Mouse (Mus musculus): Measurements from ENCODE around the gene Chil4. TPM values are rescaled to one million over a fixed set of nuclear protein-coding genes. Genes with fewer than 3 reads are reported as not detected.
"Not testable (repeated sequence)": the region's sequence is repeated elsewhere in the genome, so short reads cannot be mapped to it uniquely, and the experiment has no call there.

Chil4 gene
- polyA plus RNA-seq, 1 experiment from 2014 or later: not detected

- not testable (repeated sequence) for H3K9me3 ChIP-seq (replicated peaks); DNase-seq; ATAC-seq (ENCODE audit: low read depth); H3K4me1 ChIP-seq (replicated peaks); H3K4me2 ChIP-seq; H3K27ac ChIP-seq; H3K9ac ChIP-seq; H3K36me3 ChIP-seq; H3K4me3 ChIP-seq (replicated peaks); H3K27me3 ChIP-seq
- 59% methylated on average over 4 of the region's 4 CpGs for WGBS (ENCODE audit: insufficient replicate concordance)
Measured at GRCm38 (mm10) chr3:106218284-106218954, 888 bp downstream of the Chil4 start.

- not testable (repeated sequence) for H3K36me3 ChIP-seq; H3K4me3 ChIP-seq (replicated peaks); H3K4me1 ChIP-seq (replicated peaks); DNase-seq; H3K27me3 ChIP-seq; H3K9ac ChIP-seq; H3K27ac ChIP-seq; H3K9me3 ChIP-seq (replicated peaks); ATAC-seq (ENCODE audit: low read depth); H3K4me2 ChIP-seq
- 33% methylated on average over 1 of the region's 1 CpGs for WGBS (ENCODE audit: insufficient replicate concordance)
Measured at GRCm38 (mm10) chr3:106198030-106198429, 21.3 kb downstream of the Chil4 start.

- H3K27ac ChIP-seq; H3K9me3 ChIP-seq (replicated peaks); ATAC-seq (ENCODE audit: low read depth); DNase-seq; H3K4me1 ChIP-seq (replicated peaks); H3K36me3 ChIP-seq; H3K4me3 ChIP-seq (replicated peaks); H3K9ac ChIP-seq; H3K27me3 ChIP-seq; H3K4me2 ChIP-seq: not testable (repeated sequence)
- WGBS (ENCODE audit: insufficient replicate concordance): 43% methylated on average over 2 of the region's 2 CpGs
Measured at GRCm38 (mm10) chr3:106197246-106197645, 22.1 kb downstream of the Chil4 start.

DNA sequence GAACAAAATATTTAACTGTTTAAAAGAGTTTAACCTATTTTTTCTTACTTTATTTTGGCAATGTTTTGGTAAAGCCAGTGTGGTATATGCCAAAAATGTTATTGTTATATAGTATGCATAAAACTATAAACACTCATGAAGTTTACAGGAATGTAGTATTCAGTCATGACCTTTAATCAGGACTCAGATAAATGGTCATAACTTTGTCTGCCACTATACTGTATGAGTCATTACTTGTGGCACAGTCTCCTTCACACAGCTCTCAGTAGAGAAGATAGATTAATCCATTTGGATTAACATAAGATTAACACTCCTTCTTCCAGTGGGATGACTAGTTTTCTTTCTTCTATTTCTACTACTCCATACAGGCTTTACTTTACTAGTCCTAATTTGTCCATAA, 23.0 kb downstream of the Chil4 start:
- H3K27ac ChIP-seq: no peak overlapping the region

DNA sequence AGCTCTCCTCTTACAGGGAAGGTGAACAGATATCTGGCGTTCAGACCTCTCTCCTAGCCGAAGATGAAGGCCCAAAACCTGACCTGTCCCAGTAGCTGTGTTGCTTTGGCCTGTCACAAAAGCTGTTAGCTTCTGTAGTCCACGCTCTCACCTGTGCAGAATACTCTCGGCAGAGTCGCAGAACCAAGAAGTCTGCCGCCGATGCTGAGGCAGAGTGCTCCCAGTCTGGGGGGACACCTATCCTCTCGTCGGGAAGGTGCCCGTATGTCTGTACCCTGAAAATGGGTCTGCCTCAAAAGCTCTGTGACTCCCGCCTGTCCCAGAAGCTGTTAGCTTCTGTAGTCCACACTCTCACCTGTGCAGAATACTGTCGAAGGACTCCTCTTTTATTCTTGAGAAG, 23.8 kb downstream of the Chil4 start:
- Histone ChIP-seq H3K27ac (no peak overlapping the region), H3K27me3 (no peaks in the 10 kb centered on the region), H3K9me3 (replicated peaks) (peaks cover 8% of the 10 kb centered on the region; the same call in 1 of the 2 replicates), H3K9ac (no peak overlapping the region), H3K4me3 (replicated peaks) (no peak overlapping the region), H3K4me2 (no peak overlapping the region), H3K4me1 (replicated peaks) (no peaks in the 10 kb centered on the region), H3K36me3 (no peaks in the 10 kb centered on the region)
- ATAC-seq (ENCODE audit: low read depth) (no peak), DNase-seq (no peak)
- WGBS (ENCODE audit: insufficient replicate concordance): 74% methylated on average over 12 of the region's 12 CpGs

More for the DNA sequence above, 23.0 kb downstream of the Chil4 start:
- Histone ChIP-seq H3K4me3 (replicated peaks) (no peak overlapping the region), H3K9me3 (replicated peaks) (peaks cover 8% of the 10 kb centered on the region; the same call in 1 of the 2 replicates), H3K4me1 (replicated peaks) (no peaks in the 10 kb centered on the region), H3K4me2 (no peak overlapping the region), H3K36me3 (no peaks in the 10 kb centered on the region), H3K9ac (no peak overlapping the region), H3K27me3 (no peaks in the 10 kb centered on the region)
- ATAC-seq (ENCODE audit: low read depth) (no peak), DNase-seq (no peak)

- ATAC-seq (ENCODE audit: low read depth) (no peak), DNase-seq (no peak)
- H3K27ac ChIP-seq: no peak overlapping the region
- no peak overlapping the region for H3K9ac ChIP-seq
- H3K4me1 ChIP-seq (replicated peaks): no peaks in the 10 kb centered on the region
- H3K4me3 ChIP-seq (replicated peaks): no peak overlapping the region
- WGBS (ENCODE audit: insufficient replicate concordance): 50% methylated on average over 2 of the region's 2 CpGs
- no peaks in the 10 kb centered on the region for H3K36me3 ChIP-seq
- H3K4me2 ChIP-seq: no peak overlapping the region
- H3K9me3 ChIP-seq (replicated peaks): peaks cover 29% of the 10 kb centered on the region
- no peaks in the 10 kb centered on the region for H3K27me3 ChIP-seq
Measured at GRCm38 (mm10) chr3:106187991-106188390, 31.3 kb downstream of the Chil4 start.

DNA sequence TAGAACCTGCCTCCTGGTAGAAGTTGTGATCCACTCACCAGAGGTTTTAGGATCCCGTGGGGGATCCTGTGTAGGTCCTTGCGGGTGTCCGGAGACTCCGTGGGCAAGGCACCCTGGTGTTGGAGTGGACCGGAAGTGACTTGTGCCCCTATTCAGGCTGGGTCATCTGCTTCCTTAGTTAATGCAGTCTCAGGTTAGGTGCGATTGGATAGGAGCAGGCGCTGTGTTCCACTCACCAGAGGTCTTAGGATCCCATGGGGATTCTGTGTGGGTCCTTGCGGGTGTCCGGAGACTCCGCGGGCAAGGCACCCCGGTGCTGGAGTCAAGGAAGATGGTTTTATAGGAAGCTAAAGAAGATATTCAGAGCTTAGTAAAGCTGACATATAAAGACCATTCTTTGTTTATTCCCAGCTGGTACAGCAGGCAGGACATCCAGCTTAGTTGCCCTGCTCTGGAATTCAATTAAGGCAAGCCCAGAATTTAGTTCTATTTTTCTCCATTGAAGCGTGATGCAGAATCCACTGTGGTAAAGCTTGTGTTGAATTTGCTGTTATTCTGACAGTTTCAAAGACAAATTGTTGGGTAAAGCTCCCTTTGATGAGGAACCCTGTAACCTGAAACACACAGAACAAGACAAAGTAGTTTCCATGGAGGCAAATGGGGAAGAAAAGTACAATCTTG, 41.7 kb downstream of the Chil4 start:
- Histone ChIP-seq H3K9ac (no peak overlapping the region), H3K4me3 (replicated peaks) (no peak overlapping the region), H3K27ac (no peak overlapping the region), H3K36me3 (no peaks in the 10 kb centered on the region), H3K27me3 (no peaks in the 10 kb centered on the region), H3K9me3 (replicated peaks) (peaks cover 17% of the 10 kb centered on the region), H3K4me2 (no peak overlapping the region), H3K4me1 (replicated peaks) (no peaks in the 10 kb centered on the region)
- no peak for DNase-seq
- 71% methylated on average over 13 of the region's 13 CpGs for WGBS (ENCODE audit: insufficient replicate concordance)
- ATAC-seq (ENCODE audit: low read depth): no peak

DNA sequence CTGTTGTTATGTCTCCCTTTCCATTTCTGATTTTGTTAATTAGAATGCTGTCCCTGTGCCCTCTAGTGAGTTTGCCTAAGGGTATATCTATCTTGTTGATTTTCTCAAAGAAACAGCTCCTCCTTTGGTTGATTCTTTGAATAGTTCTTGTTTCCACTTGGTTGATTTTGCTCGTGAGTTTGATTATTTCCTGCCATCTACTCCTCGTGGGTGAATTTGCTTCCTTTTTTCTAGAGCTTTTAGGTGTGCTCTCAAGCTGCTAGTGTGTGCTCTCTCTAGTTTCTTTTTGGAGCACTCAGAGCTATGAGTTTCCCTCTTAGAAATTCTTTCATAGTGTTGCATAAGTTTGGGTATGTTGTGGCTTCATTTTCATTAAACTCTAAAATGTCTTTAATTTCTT, 44.3 kb downstream of the Chil4 start:
- H3K36me3 ChIP-seq; H3K4me3 ChIP-seq (replicated peaks); H3K27ac ChIP-seq; DNase-seq; H3K4me2 ChIP-seq; H3K27me3 ChIP-seq; H3K9ac ChIP-seq; ATAC-seq (ENCODE audit: low read depth); H3K4me1 ChIP-seq (replicated peaks): not testable (repeated sequence)
- WGBS (ENCODE audit: insufficient replicate concordance): 28% methylated on average over 2 of the region's 2 CpGs
- peaks cover 15% of the 10 kb centered on the region for H3K9me3 ChIP-seq (replicated peaks)

DNA sequence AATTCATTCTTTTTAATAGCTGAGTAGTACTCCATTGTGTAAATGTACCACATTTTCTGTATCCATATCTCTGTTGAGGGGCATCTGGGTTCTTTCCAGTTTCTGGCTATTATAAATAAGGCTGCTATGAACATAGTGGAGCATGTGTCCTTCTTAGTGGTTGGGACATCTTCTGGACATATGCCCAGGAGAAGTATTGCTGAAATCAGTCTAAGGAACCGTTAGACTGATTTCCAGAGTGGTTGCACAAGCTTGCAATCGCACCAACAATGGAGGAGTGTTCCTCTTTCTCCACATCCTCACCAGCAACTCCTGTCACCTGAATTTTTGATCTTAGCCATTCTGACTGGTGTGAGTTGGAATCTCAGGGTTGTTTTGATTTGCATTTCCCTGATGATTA, 46.8 kb downstream of the Chil4 start:
- not testable (repeated sequence) for H3K27ac ChIP-seq; ATAC-seq (ENCODE audit: low read depth); H3K9ac ChIP-seq; DNase-seq; H3K4me2 ChIP-seq; H3K36me3 ChIP-seq; H3K4me1 ChIP-seq (replicated peaks); H3K4me3 ChIP-seq (replicated peaks); H3K27me3 ChIP-seq
- H3K9me3 ChIP-seq (replicated peaks): peaks cover 10% of the 10 kb centered on the region
- WGBS (ENCODE audit: insufficient replicate concordance): 37% methylated on average over 2 of the region's 2 CpGs

GRCm38 (mm10) chr3:106171135-106171731, 48.1 kb downstream of the Chil4 start:
- WGBS (ENCODE audit: insufficient replicate concordance): 65% methylated on average over 1 of the region's 1 CpGs
- peaks cover 5% of the 10 kb centered on the region; the same call in 1 of the 2 replicates for H3K9me3 ChIP-seq (replicated peaks)
- H3K9ac ChIP-seq: no peak overlapping the region
- H3K4me1 ChIP-seq (replicated peaks): no peaks in the 10 kb centered on the region
- no peaks in the 10 kb centered on the region for H3K27me3 ChIP-seq
- H3K4me2 ChIP-seq: no peak overlapping the region
- no peak overlapping the region for H3K4me3 ChIP-seq (replicated peaks)
- no peak for DNase-seq
- H3K27ac ChIP-seq: no peak overlapping the region
- ATAC-seq (ENCODE audit: low read depth): no peak
- no peaks in the 10 kb centered on the region for H3K36me3 ChIP-seq

- Histone ChIP-seq H3K4me2 (no peak overlapping the region), H3K4me1 (replicated peaks) (no peaks in the 10 kb centered on the region), H3K9ac (no peak overlapping the region), H3K36me3 (no peaks in the 10 kb centered on the region), H3K27me3 (no peaks in the 10 kb centered on the region), H3K4me3 (replicated peaks) (no peak overlapping the region), H3K9me3 (replicated peaks) (peaks cover 5% of the 10 kb centered on the region; the same call in 1 of the 2 replicates), H3K27ac (no peak overlapping the region)
- 17% methylated on average over 1 of the region's 1 CpGs for WGBS (ENCODE audit: insufficient replicate concordance)
- no peak for ATAC-seq (ENCODE audit: low read depth)
- DNase-seq: no peak
Measured at GRCm38 (mm10) chr3:106170522-106171053, 48.7 kb downstream of the Chil4 start.

Data from liver, embryonic 13.5 days (tissue).